Mouse (Mus musculus) MEL (cell line): ENCODE data around the gene Tmem41a. TPM values are rescaled to one million over a fixed set of nuclear protein-coding genes. Genes with fewer than 3 reads are reported as not detected.

Experiments
- DNase-seq: peaks from one replicate; pipeline ENCODE4 v3.0.0; 2011; ENCODE audit warnings: low read depth, low spot score
- H3K27ac ChIP-seq: 2 replicates; pipeline ENCODE4 v1.5.1; 2012; ENCODE audit warnings: low read depth, mild to moderate bottlenecking, control low read depth, low read length, moderate library complexity; ENCODE audit not compliant: control insufficient read depth
- H3K27me3 ChIP-seq, 2 experiments: fragments of 150-350 bp in 1 of 2; sonication (generic) in 1 of 2; 2 replicates each; pipeline ENCODE4 v1.6.1; 2012; ENCODE audit warnings: low read length in 2 of 2, mild to moderate bottlenecking in 2 of 2, improper control_type of control experiment in 1 of 2, moderate library complexity in 1 of 2; ENCODE audit not compliant: insufficient read depth in 2 of 2, control insufficient read depth in 1 of 2
- H3K36me3 ChIP-seq, 2 experiments: 2 replicates each; pipeline ENCODE4 v1.6.1; 2012 to 2014; ENCODE audit warnings: low read length in 2 of 2, improper control_type of control experiment in 1 of 2, inconsistent platforms in 1 of 2, mild to moderate bottlenecking in 1 of 2; ENCODE audit not compliant: insufficient read depth in 2 of 2, control insufficient read depth in 1 of 2
- H3K4me1 ChIP-seq, 2 experiments: fragments of 150-350 bp in 1 of 2; sonication (generic) in 1 of 2; 2 replicates each; pipeline ENCODE4 v1.6.1; 2012; ENCODE audit warnings: low read length in 2 of 2, improper control_type of control experiment in 1 of 2, mild to moderate bottlenecking in 1 of 2; ENCODE audit not compliant: insufficient read depth in 2 of 2, control insufficient read depth in 1 of 2
- H3K4me3 ChIP-seq, 2 experiments: fragments of 150-350 bp in 1 of 2; sonication (generic) in 1 of 2; 2 replicates each; pipeline ENCODE4 v1.5.1; 2012; ENCODE audit warnings: low read depth in 2 of 2, low read length in 2 of 2, mild to moderate bottlenecking in 2 of 2, moderate library complexity in 2 of 2, control low read depth in 1 of 2, improper control_type of control experiment in 1 of 2; ENCODE audit not compliant: control insufficient read depth in 1 of 2, insufficient read depth in 1 of 2
- H3K79me2 ChIP-seq: 2 replicates; pipeline ENCODE4 v1.6.1; 2012; ENCODE audit warnings: mild to moderate bottlenecking, low read length, moderate library complexity; ENCODE audit not compliant: control insufficient read depth, poor library complexity, insufficient read depth
- H3K9ac ChIP-seq: 2 replicates; pipeline ENCODE4 v1.6.1; 2012; ENCODE audit warnings: low read depth, mild to moderate bottlenecking, control low read depth, low read length, moderate library complexity; ENCODE audit not compliant: control insufficient read depth, poor library complexity, severe bottlenecking
- H3K9me3 ChIP-seq: fragments of 150-350 bp; sonication (generic); replicated peaks from 2 replicates; pipeline ENCODE4 v1.6.1; 2012; ENCODE audit warnings: mild to moderate bottlenecking, low read length, improper control_type of control experiment, moderate library complexity; ENCODE audit not compliant: insufficient read depth
- BHLHE40 ChIP-seq: IDR thresholded peaks from 2 replicates; pipeline ENCODE4 v1.6.1; 2012; ENCODE audit warnings: low read depth, mild to moderate bottlenecking, inconsistent platforms, low read length, improper control_type of control experiment, borderline replicate concordance
- CHD2 ChIP-seq: IDR thresholded peaks from 2 replicates; pipeline ENCODE4 v1.6.1; 2011; ENCODE audit warnings: low read length, improper control_type of control experiment
- CTCF ChIP-seq, 3 experiments: IDR thresholded peaks in 2 of 3; conservative IDR thresholded peaks in 1 of 3; 2 replicates each; pipeline ENCODE4 v1.5.1; 2011 to 2012; ENCODE audit warnings: low read length in 3 of 3, low read depth in 2 of 3, mild to moderate bottlenecking in 2 of 3, improper control_type of control experiment in 1 of 3, inconsistent platforms in 1 of 3, mixed read lengths in 1 of 3, moderate library complexity in 1 of 3; ENCODE audit not compliant: control insufficient read depth in 1 of 3, insufficient read depth in 1 of 3, poor library complexity in 1 of 3, severe bottlenecking in 1 of 3
- EP300 ChIP-seq, 2 experiments: IDR thresholded peaks; 2 replicates each; pipeline ENCODE4 v1.6.1; 2011; ENCODE audit warnings: improper control_type of control experiment in 2 of 2, low read length in 2 of 2, low read depth in 1 of 2, mild to moderate bottlenecking in 1 of 2
- ETS1 ChIP-seq: IDR thresholded peaks from 2 replicates; pipeline ENCODE4 v1.6.1; 2012; ENCODE audit warnings: low read depth, mild to moderate bottlenecking, inconsistent platforms, low read length, improper control_type of control experiment, moderate library complexity
- GABPA ChIP-seq: IDR thresholded peaks from 2 replicates; pipeline ENCODE4 v1.6.1; 2012; ENCODE audit warnings: low read depth, mild to moderate bottlenecking, inconsistent platforms, low read length, improper control_type of control experiment, moderate library complexity
- GATA1 ChIP-seq: IDR thresholded peaks from 2 replicates; pipeline ENCODE4 v1.6.1; 2011; ENCODE audit warnings: low read depth, low read length, improper control_type of control experiment
- JUND ChIP-seq: IDR thresholded peaks from 2 replicates; pipeline ENCODE4 v1.6.1; 2011; ENCODE audit warnings: low read depth, mild to moderate bottlenecking, improper control_type of control experiment, low read length
- MAX ChIP-seq: IDR thresholded peaks from 2 replicates; pipeline ENCODE4 v1.6.1; 2011; ENCODE audit warnings: low read length, improper control_type of control experiment
- MYB ChIP-seq: IDR thresholded peaks from 2 replicates; pipeline ENCODE4 v1.6.1; 2011; ENCODE audit warnings: mild to moderate bottlenecking, low read depth, low read length, improper control_type of control experiment
- POLR2AphosphoS5 ChIP-seq: IDR thresholded peaks from 2 replicates; pipeline ENCODE4 v1.6.1; 2012; ENCODE audit warnings: low read depth, borderline replicate concordance, mild to moderate bottlenecking, inconsistent platforms, low read length, moderate library complexity, mixed read lengths
- RCOR1 ChIP-seq: IDR thresholded peaks from 2 replicates; pipeline ENCODE4 v1.6.1; 2012; ENCODE audit warnings: low read depth, mild to moderate bottlenecking, inconsistent platforms, low read length, improper control_type of control experiment
- SIN3A ChIP-seq: IDR thresholded peaks from 2 replicates; pipeline ENCODE4 v1.6.1; 2012; ENCODE audit warnings: low read length, improper control_type of control experiment, inconsistent platforms
- TCF12 ChIP-seq: IDR thresholded peaks from 2 replicates; pipeline ENCODE4 v1.6.1; 2014; ENCODE audit warnings: low read depth, mild to moderate bottlenecking, inconsistent platforms, low read length, improper control_type of control experiment, moderate library complexity
- ZKSCAN1 ChIP-seq: IDR thresholded peaks from 2 replicates; pipeline ENCODE4 v1.6.1; 2012; ENCODE audit warnings: low read depth, mild to moderate bottlenecking, inconsistent platforms, low read length, improper control_type of control experiment, moderate library complexity
- ZMIZ1 ChIP-seq: IDR thresholded peaks from 2 replicates; pipeline ENCODE4 v1.6.1; 2012; ENCODE audit warnings: low read depth, mild to moderate bottlenecking, inconsistent platforms, low read length, improper control_type of control experiment, moderate library complexity
- ZNF384 ChIP-seq: IDR thresholded peaks from 2 replicates; pipeline ENCODE4 v1.6.1; 2012; ENCODE audit warnings: low read depth, mild to moderate bottlenecking, inconsistent platforms, low read length, improper control_type of control experiment
- polyA plus RNA-seq, 2 experiments: library from polyadenylated mRNA; stranded (reverse) in 1 of 2; unstranded in 1 of 2; fragments of >175 nt in 1 of 2; fragments of >200 nt in 1 of 2; gene quantifications; 2 replicates each; pipeline versions ENCODE4 v1.2.1 to v1.2.4; 2012; ENCODE audit warnings: low replicate concordance in 2 of 2, low read depth in 1 of 2; ENCODE audit not compliant: insufficient read length in 2 of 2, insufficient read depth in 1 of 2, missing spikeins in 1 of 2
- total RNA-seq: library from RNA; depleted of rRNA; stranded (reverse); fragments of 300-350 nt; gene quantifications from 2 replicates; pipeline ENCODE4 v1.2.3, GENCODE M21; 2012

Gene Tmem41a
- total and polyA plus RNA-seq, 3 experiments: 32.9 to 50.3 TPM; not detected in 1

DNA sequence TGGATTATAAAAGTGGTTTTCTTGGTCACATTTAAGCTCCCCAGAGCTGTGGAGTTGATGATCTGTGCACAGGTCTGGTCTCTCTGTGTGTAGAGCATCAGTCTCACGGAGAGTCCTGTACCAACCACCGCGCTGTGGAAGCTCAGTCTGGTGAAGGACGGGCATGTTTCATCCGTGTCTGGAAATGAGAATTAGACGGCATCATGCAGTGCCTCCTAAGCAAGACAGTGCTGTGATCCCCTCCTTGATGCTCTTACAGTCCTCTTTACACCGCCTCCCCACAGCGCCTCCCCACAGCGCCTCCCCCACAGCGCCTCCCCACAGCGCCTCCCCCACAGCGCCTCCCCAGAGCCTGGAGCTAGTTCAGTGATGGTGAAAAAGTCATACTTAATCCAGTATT, 36.7 kb upstream of the Tmem41a start:
- DNase-seq: no peak
- Histone ChIP-seq H3K4me1 (no peaks in the 10 kb centered on the region), H3K27ac (no peak overlapping the region), H3K4me3 (no peak overlapping the region), H3K27me3 (peaks cover 0 to 2% of the 10 kb centered on the region in 2 experiments; a peak in 1 of 4 replicates), H3K36me3 (no peaks in the 10 kb centered on the region), H3K9me3 (no peaks in the 10 kb centered on the region), H3K79me2 (no peaks in the 10 kb centered on the region), H3K9ac (no peak overlapping the region)
- TF ChIP-seq TCF12 (no peak), CHD2 (no peak), CTCF (IDR thresholded peaks at IDR 0.05 in 2 of 3, conservative IDR thresholded peaks at IDR 0.05 in 1 of 3; ENCODE audit: control insufficient read depth in 1 of 3, insufficient read depth in 1 of 3, low read depth in 2 of 3, low read length in 3 of 3, poor library complexity in 1 of 3, severe bottlenecking in 1 of 3) (no peak), RCOR1 (no peak), ZNF384 (no peak), MYB (no peak), EP300 (IDR thresholded peaks at IDR 0.05; ENCODE audit: low read depth in 1 of 2, low read length in 2 of 2) (no peak), ZKSCAN1 (no peak)

DNA sequence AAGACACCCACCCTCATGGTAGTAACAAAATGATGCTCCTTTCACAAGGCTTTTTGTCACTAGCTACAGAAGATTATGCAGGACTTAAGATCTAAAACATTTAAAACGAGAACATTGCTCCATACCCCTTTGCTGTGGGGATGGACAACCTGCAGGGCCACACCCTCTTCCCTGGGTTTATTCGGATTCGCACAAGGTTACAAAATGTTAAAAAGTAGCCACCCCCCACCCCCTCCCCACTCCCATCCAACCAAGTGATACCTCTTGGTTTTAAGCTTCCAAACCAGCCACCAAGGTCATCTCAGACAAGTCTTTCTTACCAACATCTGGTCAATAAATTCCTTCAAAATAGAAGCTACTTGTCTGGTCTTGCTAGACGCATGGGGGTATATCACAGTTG, 36.2 kb upstream of the Tmem41a start:
- TF ChIP-seq RCOR1 (no peak), GABPA (no peak), SIN3A (no peak), MYB (no peak), ETS1 (no peak), GATA1 (no peak), ZMIZ1 (no peak), CTCF (IDR thresholded peaks at IDR 0.05 in 2 of 3, conservative IDR thresholded peaks at IDR 0.05 in 1 of 3; ENCODE audit: control insufficient read depth in 1 of 3, insufficient read depth in 1 of 3, low read depth in 2 of 3, low read length in 3 of 3, poor library complexity in 1 of 3, severe bottlenecking in 1 of 3) (no peak), ZNF384 (no peak)
- DNase-seq: no peak
- Histone ChIP-seq H3K79me2 (no peaks in the 10 kb centered on the region), H3K27me3 (peaks cover 0 to 2% of the 10 kb centered on the region in 2 experiments; a peak in 1 of 4 replicates), H3K36me3 (no peaks in the 10 kb centered on the region), H3K4me3 (no peak overlapping the region), H3K27ac (no peak overlapping the region), H3K4me1 (no peaks in the 10 kb centered on the region), H3K9me3 (no peaks in the 10 kb centered on the region), H3K9ac (no peak overlapping the region)

DNA sequence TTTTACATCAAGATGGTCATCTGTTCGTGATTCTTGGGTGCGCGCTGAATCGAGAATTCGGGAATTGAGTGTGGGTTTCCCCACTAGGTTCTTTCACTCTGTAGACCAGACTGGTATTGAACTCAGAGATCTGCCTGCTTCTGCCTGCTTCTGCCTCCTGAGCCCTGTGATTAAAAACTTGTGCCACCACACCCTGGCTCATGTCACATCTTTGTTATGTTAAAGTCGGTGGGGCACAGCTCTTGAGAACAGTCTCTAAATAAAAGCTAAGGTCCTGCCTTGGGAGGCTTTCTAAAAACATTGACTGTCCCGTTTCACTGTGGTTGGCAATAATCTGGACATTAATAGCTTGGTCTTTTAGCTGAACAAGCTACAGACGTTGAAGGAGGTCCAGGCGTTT, 35.8 kb upstream of the Tmem41a start:
- Histone ChIP-seq H3K79me2 (no peaks in the 10 kb centered on the region), H3K4me3 (no peak overlapping the region), H3K9me3 (no peaks in the 10 kb centered on the region), H3K36me3 (no peaks in the 10 kb centered on the region), H3K9ac (no peak overlapping the region), H3K27ac (no peak overlapping the region), H3K4me1 (no peaks in the 10 kb centered on the region), H3K27me3 (peaks cover 0 to 2% of the 10 kb centered on the region in 2 experiments; a peak in 1 of 4 replicates)
- no peak for TF ChIP-seq MAX
- no peak for TF ChIP-seq TCF12
- TF ChIP-seq JUND: no peak
- no peak for TF ChIP-seq BHLHE40
- TF ChIP-seq POLR2AphosphoS5: no peak
- TF ChIP-seq ZKSCAN1: no peak
- no peak for DNase-seq
